Mouse (Mus musculus) forebrain, embryonic 11.5 days (tissue): Measurements from ENCODE around the gene Upp2. TPM values are rescaled to one million over a fixed set of nuclear protein-coding genes. Genes with fewer than 3 reads are reported as not detected.

Experiments
- ATAC-seq: fragments of 200-750 bp; cut with Nextera tagmentation; replicated peaks from 2 replicates; pipeline ENCODE4 v1.8.0; 2017; ENCODE audit warnings: moderate TSS enrichment; ENCODE audit not compliant: low FRiP score
- DNase-seq: peaks from one replicate; pipeline ENCODE4 v3.0.0-alpha.2; 2017; ENCODE audit warnings: low spot score
- H3K27ac ChIP-seq: fragments of 300-500 bp; sonication (generic); 2 replicates; pipeline ENCODE4 v1.5.1; 2014; ENCODE audit warnings: low read depth, low read length
- H3K27me3 ChIP-seq: fragments of 300-500 bp; sonication (generic); 2 replicates; pipeline ENCODE4 v1.6.1; 2014; ENCODE audit warnings: mild to moderate bottlenecking, low read length, mixed read lengths; ENCODE audit not compliant: control insufficient read depth, insufficient read depth
- H3K36me3 ChIP-seq: fragments of 300-500 bp; sonication (generic); 2 replicates; pipeline ENCODE4 v1.6.1; 2014; ENCODE audit warnings: mild to moderate bottlenecking, low read length, moderate library complexity, mixed read lengths; ENCODE audit not compliant: control insufficient read depth, insufficient read depth
- H3K4me1 ChIP-seq: fragments of 300-500 bp; sonication (generic); replicated peaks from 2 replicates; pipeline ENCODE4 v1.6.1; 2014; ENCODE audit warnings: low read length, mixed read lengths; ENCODE audit not compliant: control insufficient read depth, insufficient read depth
- H3K4me2 ChIP-seq: fragments of 300-500 bp; sonication (generic); 2 replicates; pipeline ENCODE4 v1.6.1; 2014; ENCODE audit warnings: low read depth, mild to moderate bottlenecking, low read length, moderate library complexity, mixed read lengths; ENCODE audit not compliant: severe bottlenecking
- H3K4me3 ChIP-seq: fragments of 300-500 bp; sonication (generic); 2 replicates; pipeline ENCODE4 v1.5.1; 2014; ENCODE audit warnings: low read depth, low read length
- H3K9ac ChIP-seq: fragments of 300-500 bp; sonication (generic); 2 replicates; pipeline ENCODE4 v1.6.1; 2014; ENCODE audit warnings: low read length
- H3K9me3 ChIP-seq: fragments of 300-500 bp; sonication (generic); 2 replicates; pipeline ENCODE4 v1.6.1; 2016; ENCODE audit warnings: low read length, mixed read lengths; ENCODE audit not compliant: control insufficient read depth
- WGBS: fragments of 180-500 bp; shearing (Covaris S2); extraction: QIAGEN DNeasy Blood & Tissue Kit; methylation state at CpG from one replicate; pipeline ENCODE4 v1.1.7; 2014; 5-methylcytosine and 5-hydroxymethylcytosine counted together
- polyA plus RNA-seq: library from polyadenylated mRNA; unstranded; fragments of >200 nt; fragmentation: Nextera tagmentation; extraction: Ambion mirVana; gene quantifications from 2 replicates; pipeline ENCODE4 v1.2.1, GENCODE M21; 2014

The Upp2 gene
- polyA plus RNA-seq, 1 experiment from 2014 or later = 4.9 TPM

GRCm38 (mm10) chr2:58783526-58783925, 216.4 kb downstream of the Upp2 start:
- H3K27ac ChIP-seq = no peak overlapping the region
- ATAC-seq (no peak), DNase-seq (no peak)
- no peaks in the 10 kb centered on the region for H3K4me1 ChIP-seq
- no peak overlapping the region for H3K9ac ChIP-seq
- H3K27me3 ChIP-seq = no peaks in the 10 kb centered on the region
- no peak overlapping the region for H3K4me2 ChIP-seq
- H3K9me3 ChIP-seq = no peaks in the 10 kb centered on the region
- no peaks in the 10 kb centered on the region for H3K36me3 ChIP-seq
- WGBS = 67% methylated on average over 1 of the region's 1 CpGs
- H3K4me3 ChIP-seq = no peak overlapping the region

- H3K9ac ChIP-seq = no peak overlapping the region
- H3K27me3 ChIP-seq = no peaks in the 10 kb centered on the region
- no peaks in the 10 kb centered on the region for H3K36me3 ChIP-seq
- H3K27ac ChIP-seq = no peak overlapping the region
- no peak overlapping the region for H3K4me3 ChIP-seq
- no peak for ATAC-seq
- no peak for DNase-seq
- 90% methylated on average over 3 of the region's 3 CpGs for WGBS
- no peak overlapping the region for H3K4me2 ChIP-seq
- H3K4me1 ChIP-seq = no peaks in the 10 kb centered on the region
- no peaks in the 10 kb centered on the region for H3K9me3 ChIP-seq
Measured at GRCm38 (mm10) chr2:58786177-58786576, 219.1 kb downstream of the Upp2 start.

GRCm38 (mm10) chr2:58786681-58787080, 219.6 kb downstream of the Upp2 start:
- Histone ChIP-seq H3K4me2 (no peak overlapping the region), H3K9ac (no peak overlapping the region), H3K27ac (no peak overlapping the region), H3K4me1 (no peaks in the 10 kb centered on the region), H3K4me3 (no peak overlapping the region), H3K9me3 (no peaks in the 10 kb centered on the region), H3K27me3 (no peaks in the 10 kb centered on the region), H3K36me3 (no peaks in the 10 kb centered on the region)
- no peak for DNase-seq
- no peak for ATAC-seq
- WGBS = 62% methylated on average over 8 of the region's 8 CpGs

GRCm38 (mm10) chr2:58787360-58787759, 220.3 kb downstream of the Upp2 start:
- no peak for DNase-seq
- Histone ChIP-seq H3K27ac (no peak overlapping the region), H3K36me3 (no peaks in the 10 kb centered on the region), H3K4me3 (no peak overlapping the region), H3K4me1 (no peaks in the 10 kb centered on the region), H3K4me2 (no peak overlapping the region), H3K9me3 (no peaks in the 10 kb centered on the region), H3K9ac (no peak overlapping the region), H3K27me3 (no peaks in the 10 kb centered on the region)
- WGBS = 57% methylated on average over 7 of the region's 7 CpGs
- ATAC-seq = no peak

- no peaks in the 10 kb centered on the region for H3K4me1 ChIP-seq
- DNase-seq (no peak), ATAC-seq (no peak)
- H3K36me3 ChIP-seq = no peaks in the 10 kb centered on the region
- WGBS = 92% methylated on average over 7 of the region's 7 CpGs
- no peak overlapping the region for H3K4me2 ChIP-seq
- H3K9ac ChIP-seq = no peak overlapping the region
- no peak overlapping the region for H3K4me3 ChIP-seq
- H3K27me3 ChIP-seq = no peaks in the 10 kb centered on the region
- no peaks in the 10 kb centered on the region for H3K9me3 ChIP-seq
- H3K27ac ChIP-seq = no peak overlapping the region
Measured at GRCm38 (mm10) chr2:58789934-58790333, 222.8 kb downstream of the Upp2 start.

DNA sequence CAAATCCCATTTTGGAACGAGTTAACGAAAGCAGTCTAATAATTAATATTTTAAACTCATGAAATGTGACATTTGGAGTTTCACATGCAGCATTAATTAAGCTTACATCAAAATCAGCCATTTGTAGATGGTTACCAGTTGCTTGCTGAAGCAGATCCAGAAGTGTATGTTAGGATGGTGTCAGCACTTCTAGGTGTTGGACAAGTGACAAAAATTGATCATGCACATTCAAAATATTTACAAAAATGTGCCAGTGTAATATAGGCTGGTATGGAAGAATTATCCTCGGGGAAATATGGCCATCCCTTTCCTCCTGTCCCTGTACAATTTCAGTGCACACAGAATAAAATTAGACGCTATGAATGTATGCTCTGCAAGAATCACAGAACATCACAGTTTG, 223.3 kb downstream of the Upp2 start:
- no peaks in the 10 kb centered on the region for H3K9me3 ChIP-seq

DNA sequence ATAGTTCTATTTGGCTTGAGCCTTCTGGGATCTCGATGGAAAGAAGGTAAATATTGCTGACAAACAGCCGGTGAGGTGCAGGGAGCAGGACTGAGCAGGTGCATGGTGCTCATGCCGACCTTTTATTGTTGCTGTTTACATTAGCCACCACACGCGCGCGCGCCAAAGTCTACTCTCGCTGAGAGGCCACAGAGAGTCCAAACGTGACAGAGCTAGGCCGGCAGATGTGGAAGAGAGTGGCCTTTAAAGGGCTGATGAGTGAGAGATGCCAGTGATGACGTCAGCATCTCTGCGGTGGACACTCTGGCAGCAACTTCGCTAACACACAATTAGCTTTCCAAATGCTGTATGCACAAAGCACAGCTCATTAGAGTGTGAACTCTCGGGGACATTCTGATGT, 227.4 kb downstream of the Upp2 start:
- no peak overlapping the region for H3K9ac ChIP-seq
- no peaks in the 10 kb centered on the region for H3K4me1 ChIP-seq
- H3K27me3 ChIP-seq = no peaks in the 10 kb centered on the region
- ATAC-seq = no peak
- H3K9me3 ChIP-seq = no peaks in the 10 kb centered on the region
- H3K4me3 ChIP-seq = no peak overlapping the region
- H3K36me3 ChIP-seq = no peaks in the 10 kb centered on the region
- WGBS = 84% methylated on average over 15 of the region's 15 CpGs
- H3K27ac ChIP-seq = no peak overlapping the region
- no peak for DNase-seq
- H3K4me2 ChIP-seq = no peak overlapping the region

More for the DNA sequence above, 223.3 kb downstream of the Upp2 start:
- ATAC-seq (no peak), DNase-seq (no peak)
- WGBS = 96% methylated on average over 4 of the region's 4 CpGs
- no peaks in the 10 kb centered on the region for H3K36me3 ChIP-seq
- no peak overlapping the region for H3K4me2 ChIP-seq
- no peaks in the 10 kb centered on the region for H3K4me1 ChIP-seq
- H3K27me3 ChIP-seq = no peaks in the 10 kb centered on the region
- no peak overlapping the region for H3K9ac ChIP-seq
- H3K4me3 ChIP-seq = no peak overlapping the region
- no peak overlapping the region for H3K27ac ChIP-seq

GRCm38 (mm10) chr2:58795432-58795831, 228.3 kb downstream of the Upp2 start:
- DNase-seq (no peak), ATAC-seq (no peak)
- no peaks in the 10 kb centered on the region for H3K9me3 ChIP-seq
- no peak overlapping the region for H3K27ac ChIP-seq
- no peak overlapping the region for H3K4me3 ChIP-seq
- no peaks in the 10 kb centered on the region for H3K36me3 ChIP-seq
- H3K4me1 ChIP-seq = no peaks in the 10 kb centered on the region
- no peak overlapping the region for H3K9ac ChIP-seq
- no peaks in the 10 kb centered on the region for H3K27me3 ChIP-seq
- 93% methylated on average over 5 of the region's 5 CpGs for WGBS
- H3K4me2 ChIP-seq = no peak overlapping the region

DNA sequence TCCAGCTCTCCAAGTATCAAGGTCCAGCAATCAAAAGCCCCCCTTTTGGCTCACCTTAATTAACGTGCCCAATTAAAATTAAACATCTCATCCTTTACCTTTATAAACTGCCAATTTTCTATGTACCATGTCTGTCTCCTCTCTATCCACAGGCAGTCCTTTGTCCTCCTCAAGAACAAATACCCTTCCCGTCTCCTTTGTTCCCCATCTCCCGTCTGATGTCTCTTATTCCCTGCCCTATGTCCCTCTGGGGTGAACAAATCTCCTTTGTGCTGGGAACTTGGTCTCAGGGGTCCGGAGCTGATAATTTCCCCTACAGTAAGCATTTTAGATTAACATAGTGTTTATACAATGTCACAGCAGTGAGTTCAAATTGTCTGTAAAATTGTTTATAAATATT, 230.4 kb downstream of the Upp2 start:
- H3K9ac ChIP-seq = no peak overlapping the region
- no peak overlapping the region for H3K4me2 ChIP-seq
- no peak for DNase-seq
- no peak overlapping the region for H3K4me3 ChIP-seq
- no peaks in the 10 kb centered on the region for H3K36me3 ChIP-seq
- 25% methylated on average over 4 of the region's 4 CpGs for WGBS
- no peaks in the 10 kb centered on the region for H3K9me3 ChIP-seq
- no peak for ATAC-seq
- no peaks in the 10 kb centered on the region for H3K4me1 ChIP-seq
- H3K27me3 ChIP-seq = no peaks in the 10 kb centered on the region
- no peak overlapping the region for H3K27ac ChIP-seq
